Mouse (Mus musculus): ENCODE data around the gene Svopl.

Gene Svopl

DNA sequence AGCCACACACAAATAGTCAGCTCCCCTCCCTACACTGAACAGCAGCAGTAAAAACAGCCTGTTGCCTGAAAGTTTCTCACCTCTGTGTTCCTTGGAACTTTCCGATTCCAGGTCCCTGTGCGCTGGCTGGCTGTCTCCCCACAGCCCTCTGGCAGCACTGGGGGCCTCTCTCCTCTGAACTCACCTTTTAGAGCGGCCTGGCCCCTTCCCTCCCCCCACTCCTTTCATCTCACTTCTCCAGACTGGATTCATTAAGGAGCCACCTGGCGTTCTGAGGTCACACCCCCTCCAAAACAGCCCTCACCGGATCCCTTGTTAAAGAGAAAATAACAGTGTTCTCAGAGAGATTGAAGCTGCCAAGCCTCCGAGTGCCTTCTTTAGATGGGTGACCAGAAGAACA is at the start of gene Svopl:
Gene Svopl, minus strand, starts transcription at position 159 of the 400 bp plus-strand sequence.
- no peak for DNase-seq (ENCODE audit: low spot score in 2 of 2)

DNA sequence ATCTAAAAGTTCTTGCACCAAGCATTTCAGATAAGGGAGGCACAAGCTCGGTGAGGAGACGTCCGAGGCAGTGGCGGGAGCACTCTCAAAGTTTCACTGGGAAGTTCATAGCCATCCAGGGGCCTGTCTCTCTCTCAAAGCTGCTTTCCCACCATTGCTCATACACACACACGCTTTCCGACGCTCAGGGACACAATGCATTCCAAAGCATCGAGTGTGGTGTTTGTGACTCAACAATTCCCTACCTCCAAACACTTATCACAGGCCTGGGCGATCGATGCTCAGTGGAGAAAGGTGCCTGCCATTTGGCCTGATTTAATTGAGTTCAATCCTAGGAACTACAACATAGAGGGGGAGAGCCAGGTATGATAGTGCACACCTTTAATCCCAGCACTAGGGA is 47.9 kb upstream of the Svopl start:
- DNase-seq (ENCODE audit: low spot score in 2 of 2): no peak

DNA sequence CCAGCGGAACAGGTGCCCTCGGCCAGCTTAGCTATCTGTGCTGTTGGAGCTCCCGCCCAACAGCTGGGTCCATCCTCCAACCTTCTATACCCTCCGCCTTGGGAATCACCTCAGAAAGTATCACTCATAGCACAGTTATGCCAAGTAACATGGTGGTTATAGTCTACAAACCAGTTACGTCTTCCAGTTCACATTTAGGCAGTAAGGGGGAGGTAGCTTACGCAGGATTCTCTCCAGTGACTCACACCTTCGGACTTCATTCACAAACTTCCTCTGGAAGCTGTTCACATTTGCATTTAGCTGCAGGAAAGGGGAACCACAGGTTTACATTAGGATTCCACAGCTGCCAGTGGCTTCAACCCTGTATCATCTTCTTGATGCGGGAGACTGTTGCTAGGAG is 45.7 kb upstream of the Svopl start:
- no peak for DNase-seq (ENCODE audit: low spot score in 2 of 2)

DNA sequence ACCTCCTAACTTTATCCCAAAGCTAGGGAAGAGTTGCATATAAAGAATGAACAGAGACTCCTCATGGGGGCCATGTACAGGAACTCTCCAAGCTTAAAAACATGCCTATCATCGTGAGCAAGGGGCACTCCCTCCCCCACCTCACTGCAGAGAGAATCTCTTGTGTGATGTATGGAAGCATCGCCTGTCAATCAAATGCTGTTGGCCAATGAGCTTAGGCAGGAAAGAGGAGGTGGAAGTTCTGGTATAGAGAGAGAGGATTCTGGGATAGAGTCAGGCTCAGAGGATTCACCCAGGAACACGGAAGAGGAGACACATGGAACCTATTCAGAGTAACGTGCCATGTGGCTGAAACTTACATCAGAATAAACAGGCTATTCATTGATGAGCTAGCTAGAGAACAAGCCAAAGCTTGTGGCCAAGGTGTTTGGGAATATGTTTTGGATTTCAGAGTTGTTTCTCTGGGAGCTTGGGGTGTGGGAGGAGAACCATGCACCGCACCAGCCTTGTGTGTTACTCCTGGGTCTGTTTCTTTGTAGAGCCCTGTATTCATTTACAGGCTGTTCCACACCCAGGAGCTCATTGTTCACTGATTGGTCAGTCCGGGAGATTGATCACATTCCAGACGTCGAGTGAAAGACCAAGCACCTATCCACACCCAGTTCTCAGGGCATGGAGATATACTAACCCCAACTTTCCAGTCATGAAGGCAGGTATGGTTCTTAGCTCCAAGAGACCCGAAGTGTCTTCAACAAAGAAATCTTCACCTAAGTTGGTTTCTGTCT is 40.6 kb upstream of the Svopl start:
- DNase-seq (ENCODE audit: low spot score in 2 of 2): no peak

DNA sequence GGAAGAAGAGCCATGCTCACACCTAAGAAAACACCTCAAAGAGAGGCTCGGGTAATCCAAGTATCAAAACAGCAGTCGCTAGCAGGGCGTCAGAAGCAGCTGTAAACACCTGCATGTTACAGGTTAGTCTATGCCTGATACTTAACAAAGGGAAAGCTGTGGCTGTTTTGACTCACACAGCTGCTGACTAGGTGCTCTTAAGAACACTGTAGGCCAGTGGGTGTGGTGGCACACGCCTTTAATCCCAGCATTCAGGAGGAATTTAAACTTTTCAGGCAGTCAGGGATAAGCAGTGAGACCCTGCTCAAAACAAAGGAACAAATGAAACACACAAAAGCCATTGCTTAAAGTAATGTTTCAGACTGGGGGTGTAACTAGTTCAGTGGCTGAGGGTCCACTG is 36.4 kb upstream of the Svopl start:
- no peak for DNase-seq (ENCODE audit: low spot score in 2 of 2)

DNA sequence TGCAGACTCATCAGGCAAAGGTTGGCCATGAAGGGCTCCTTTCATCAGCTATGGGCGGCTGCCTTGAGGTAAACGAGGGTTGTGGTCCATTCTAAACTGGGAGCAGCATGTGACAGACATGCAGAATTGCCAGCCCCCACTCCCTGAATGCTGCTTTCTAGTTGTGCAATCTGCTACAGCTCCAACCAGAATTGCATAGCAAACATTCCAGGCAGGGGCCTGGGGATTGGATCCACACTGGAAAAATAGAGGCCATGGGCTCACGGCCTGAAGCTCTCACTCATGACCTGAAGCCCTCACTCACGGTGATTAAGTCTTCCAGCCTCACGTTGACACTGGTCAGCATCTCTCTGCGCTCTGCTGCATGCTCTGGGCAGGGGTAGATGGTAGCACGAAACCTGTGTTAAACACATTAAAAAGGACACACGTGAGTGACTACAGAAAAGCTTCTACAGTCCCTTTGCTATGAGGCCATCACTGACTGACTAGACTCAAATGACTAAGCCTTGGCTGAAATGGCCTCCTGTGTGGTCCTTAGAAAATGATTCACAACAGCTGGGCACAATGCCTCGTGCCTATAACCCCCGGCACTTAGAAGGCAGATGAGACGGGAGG is 35.0 kb upstream of the Svopl start:
- DNase-seq (ENCODE audit: low spot score in 2 of 2): no peak

DNA sequence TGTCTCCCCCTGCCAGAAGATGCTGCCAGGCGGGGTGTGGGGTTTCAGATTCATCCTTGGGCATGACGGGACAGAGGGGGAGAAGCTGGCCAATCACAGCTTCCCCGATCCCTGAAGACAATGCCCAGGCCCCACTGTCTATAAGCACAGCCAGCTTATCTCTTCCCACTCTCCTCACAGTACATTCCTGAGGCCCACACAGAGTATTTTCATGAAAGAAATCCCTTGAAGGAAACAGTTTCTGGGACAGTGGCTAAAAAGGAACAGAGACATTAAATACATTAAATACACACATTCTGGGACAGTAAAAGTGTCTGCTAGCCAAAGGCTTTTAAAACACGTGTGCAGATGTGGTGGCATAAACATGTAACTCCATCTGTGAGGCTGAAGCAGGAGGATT is 33.6 kb upstream of the Svopl start:
- no peak for DNase-seq (ENCODE audit: low spot score in 2 of 2)

DNA sequence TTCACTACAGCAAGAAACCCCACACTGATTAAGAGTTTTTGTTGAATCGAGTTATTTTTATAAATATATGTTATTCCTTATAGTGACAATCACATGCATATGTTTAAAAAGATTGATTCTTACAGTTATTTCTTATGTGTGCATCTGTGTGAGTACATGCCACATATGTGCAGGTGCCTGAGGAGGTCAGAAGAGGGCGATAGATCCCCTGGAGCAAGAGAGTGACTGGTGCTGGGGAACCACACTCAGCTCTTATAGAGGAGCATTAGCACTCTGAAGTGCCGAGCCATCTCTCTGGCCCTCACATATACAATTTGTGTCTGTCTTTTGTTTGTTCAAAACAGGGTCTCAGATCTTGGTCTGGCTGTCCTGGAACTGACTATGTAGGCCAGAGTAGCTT is 26.8 kb upstream of the Svopl start:
- no peak for DNase-seq (ENCODE audit: low spot score in 2 of 2)

DNA sequence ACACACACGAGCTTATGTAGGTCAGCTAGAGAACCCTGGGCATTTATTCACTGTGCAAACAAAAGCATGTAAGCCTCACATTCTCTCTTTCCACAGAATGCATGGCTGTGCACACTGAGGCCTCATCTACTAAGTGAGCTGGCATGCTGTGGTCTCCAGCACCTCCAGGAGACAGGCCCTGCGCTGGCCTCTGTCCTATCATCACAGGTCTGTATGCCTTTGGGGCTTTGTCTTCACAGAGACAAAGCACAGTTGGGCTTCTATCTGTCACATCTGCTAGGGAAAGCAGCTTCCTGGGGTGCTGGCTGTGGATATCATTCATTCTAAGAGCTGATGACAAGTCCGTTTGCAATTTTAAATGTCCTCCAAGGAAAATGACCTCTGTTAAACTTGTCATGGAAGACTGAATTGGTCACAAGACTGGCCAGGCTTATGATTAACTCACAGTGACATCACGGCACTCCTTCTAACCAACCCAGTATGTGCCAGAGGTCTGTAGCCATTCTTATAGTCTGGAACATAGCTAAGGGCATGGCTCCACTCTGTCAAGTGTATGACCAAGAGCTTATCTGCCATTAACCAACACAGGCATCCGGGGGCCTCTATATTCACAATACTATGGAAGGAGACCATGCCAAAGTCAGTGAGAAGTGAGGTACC is 25.5 kb upstream of the Svopl start:
- no peak for DNase-seq (ENCODE audit: low spot score in 2 of 2)

DNA sequence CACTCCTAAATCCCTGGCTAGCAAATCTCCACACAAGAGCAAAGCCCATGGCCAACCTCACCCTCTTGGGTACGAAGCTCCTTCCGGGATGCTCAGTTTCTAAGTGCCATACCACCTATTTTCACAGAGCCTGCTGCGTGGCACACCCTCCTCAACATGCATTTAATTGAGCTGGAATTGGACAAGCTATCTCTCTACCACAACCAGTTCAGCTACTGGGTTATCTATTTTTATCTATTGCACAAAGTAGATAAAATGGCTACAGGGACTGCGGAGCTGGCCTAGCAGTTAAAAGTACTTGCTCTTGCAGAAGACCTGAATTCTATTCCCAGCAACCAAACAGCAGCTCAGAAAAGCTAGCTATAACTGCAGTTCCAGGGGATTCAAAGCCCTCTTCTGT is 24.5 kb upstream of the Svopl start:
- DNase-seq (ENCODE audit: low spot score in 2 of 2): no peak

DNA sequence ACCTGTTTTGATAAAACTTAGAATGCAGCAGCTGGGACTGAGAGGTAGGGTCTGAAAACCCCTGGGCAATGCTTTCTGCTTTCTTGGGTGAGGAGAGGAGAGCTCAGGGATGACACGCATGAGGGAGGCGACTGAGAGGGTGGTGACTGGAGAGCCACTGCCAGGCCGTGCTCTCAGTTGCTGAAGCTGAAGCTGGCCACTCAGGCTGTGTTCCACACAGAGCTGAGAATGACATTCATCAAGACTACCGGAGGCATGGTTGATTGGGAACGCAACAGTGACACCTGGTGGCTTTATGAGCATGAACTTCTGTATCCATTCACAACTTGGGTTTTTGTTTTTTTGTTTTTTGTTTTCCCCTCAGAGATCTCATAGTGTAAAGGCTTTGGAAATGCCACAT is 19.4 kb upstream of the Svopl start:
- peak in 1 of 2 experiments; percentile 58 for DNase-seq (ENCODE audit: low spot score in 2 of 2)

DNA sequence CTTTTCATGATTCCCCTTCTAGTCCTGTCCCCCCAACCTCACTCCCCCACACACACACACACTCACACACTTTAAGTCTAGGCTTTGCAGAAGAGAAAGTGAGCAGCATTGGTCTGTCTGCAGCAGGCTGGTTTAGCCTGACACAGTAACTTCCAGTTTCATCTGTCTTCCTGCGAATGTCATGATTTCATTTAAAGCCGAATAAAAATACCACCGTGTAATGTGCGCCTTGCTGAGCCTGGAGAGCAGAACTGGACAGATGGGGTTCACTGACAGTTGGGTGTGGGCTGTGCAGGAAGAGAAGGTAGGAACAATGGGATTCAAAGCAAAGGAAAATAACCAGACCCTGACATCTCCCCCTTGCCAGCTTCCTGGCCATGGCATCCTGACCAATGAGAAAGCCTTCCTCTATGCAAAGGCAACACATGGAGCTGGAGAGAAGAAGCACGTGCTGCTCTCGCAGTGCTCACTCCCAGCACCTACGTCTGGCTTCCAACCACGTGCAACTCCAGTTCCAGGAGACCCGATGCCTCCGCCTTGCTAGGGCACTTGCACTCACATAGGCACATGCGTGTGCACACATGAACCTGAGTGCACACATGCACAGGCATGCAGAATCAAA is 18.8 kb upstream of the Svopl start:
- DNase-seq (ENCODE audit: low spot score in 2 of 2): no peak

DNA sequence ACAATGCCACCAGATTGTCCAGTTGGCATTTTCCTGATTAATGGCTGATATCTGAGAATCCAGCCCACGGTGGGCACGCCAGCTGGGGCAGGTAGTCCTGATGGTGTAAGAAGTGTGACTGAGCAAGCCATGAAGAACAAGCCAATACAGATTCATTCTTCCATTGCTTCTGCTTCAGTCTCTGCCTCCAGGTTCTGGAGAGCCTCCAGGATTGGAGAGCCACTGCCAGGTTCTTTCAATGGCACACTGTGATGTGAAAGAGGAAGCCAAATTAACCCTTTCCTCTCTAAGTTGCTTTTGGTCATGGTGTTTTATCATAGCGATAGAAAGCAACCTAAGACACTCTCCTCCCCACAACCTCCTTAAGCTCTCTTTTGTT is 18.3 kb upstream of the Svopl start:
- DNase-seq (ENCODE audit: low spot score in 2 of 2): no peak

DNA sequence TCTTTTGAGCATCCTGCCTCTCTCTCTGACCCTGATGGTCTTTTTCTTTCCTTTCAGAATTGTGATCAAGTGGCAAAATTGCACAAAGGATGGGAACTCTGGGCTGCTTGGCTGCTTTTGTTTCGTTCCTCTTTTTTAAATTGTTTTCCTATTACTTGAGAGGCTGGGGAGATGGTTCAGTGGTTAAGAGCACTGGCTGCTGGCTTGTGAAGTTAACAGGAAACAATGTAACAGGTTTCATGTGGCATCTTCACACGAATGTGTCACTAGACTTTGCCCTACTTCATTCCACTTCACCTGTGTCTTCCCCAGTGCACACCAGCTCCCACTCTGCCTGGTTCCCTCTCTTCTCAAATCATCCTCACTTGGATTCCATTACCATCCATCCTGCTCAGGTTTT is 17.8 kb upstream of the Svopl start:
- DNase-seq (ENCODE audit: low spot score in 2 of 2): no peak

DNA sequence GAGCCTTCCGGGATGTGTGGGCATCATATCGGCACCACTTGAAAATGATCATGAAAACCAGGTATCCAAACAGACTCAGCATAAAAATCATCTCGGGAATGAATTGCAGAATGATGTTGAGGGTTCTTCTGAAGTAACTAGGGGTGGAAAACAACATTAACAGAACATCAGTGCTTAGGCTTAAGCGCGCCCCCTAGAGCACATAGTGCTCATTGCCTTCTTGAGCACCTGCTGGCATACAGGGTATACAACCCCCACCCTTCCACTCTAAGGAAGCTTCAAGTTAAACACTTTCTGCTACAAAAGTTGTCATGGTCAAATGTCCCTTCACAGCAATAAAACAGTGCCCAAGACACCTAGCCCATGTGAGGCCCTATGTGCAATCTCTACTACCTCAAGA is 12.0 kb upstream of the Svopl start:
- peak in 1 of 2 experiments; percentile 31 for DNase-seq (ENCODE audit: low spot score in 2 of 2)

DNA sequence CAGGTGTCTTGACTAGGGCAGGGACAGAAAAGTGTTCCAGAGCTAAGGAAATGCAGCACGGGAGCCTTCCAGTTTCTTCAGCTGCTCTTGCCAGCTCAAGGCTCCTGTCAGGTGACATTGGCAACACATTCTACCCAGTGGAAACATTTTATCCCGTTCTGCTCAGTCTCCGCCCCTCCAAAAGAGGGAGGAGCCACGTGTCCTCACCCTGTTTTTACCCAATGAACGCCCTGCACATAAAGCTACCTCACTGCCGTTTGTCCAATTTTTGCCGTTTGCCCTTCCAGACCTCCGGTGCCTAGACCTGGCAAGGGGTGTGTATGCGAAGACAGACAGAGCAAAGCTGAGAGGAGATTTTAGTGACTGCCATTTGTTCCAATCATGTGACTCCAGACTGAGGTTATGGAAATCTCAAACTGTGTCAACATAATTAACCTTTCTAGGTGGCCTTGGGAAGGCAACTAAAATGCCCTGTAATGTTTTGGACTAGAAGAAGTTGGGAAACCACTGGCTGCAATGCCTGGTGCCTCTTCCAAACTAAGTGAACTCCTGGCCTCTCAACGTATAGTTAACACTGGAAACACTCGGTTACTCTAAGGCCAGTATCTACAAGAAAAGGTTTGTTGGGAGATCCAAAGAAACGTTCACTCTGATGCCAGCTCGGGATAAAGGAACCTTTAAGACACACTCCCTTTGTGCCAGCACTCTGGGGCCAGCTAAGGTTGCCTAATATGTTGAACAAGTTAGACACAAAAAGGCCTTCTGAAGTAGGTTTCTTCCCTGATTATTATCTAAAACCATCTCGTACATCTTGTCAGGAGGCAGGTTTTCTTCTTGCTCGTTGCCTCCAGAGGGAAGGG is 8.9 kb upstream of the Svopl start:
- DNase-seq (ENCODE audit: low spot score in 2 of 2): no peak

DNA sequence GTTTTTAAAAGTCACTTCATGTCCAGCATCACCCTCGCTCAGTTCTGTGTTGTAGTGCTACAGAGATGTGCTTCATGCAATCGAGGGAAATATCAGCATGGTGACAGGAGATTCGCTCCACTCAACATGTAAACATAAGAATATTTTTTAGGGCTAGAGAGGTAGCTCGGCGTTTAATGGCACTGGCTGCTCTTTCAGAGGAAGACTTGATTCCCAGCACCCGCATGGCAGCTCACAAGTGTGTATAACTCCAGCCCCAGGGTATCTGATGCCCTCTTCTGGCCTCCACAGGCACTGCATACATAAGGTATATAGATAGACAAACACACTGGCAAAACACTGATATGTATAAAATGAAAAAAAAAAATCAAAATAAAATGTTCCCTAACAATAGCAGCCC is 2.8 kb upstream of the Svopl start:
- DNase-seq (ENCODE audit: low spot score in 2 of 2): peak in 1 of 2 experiments; percentile 23

DNA sequence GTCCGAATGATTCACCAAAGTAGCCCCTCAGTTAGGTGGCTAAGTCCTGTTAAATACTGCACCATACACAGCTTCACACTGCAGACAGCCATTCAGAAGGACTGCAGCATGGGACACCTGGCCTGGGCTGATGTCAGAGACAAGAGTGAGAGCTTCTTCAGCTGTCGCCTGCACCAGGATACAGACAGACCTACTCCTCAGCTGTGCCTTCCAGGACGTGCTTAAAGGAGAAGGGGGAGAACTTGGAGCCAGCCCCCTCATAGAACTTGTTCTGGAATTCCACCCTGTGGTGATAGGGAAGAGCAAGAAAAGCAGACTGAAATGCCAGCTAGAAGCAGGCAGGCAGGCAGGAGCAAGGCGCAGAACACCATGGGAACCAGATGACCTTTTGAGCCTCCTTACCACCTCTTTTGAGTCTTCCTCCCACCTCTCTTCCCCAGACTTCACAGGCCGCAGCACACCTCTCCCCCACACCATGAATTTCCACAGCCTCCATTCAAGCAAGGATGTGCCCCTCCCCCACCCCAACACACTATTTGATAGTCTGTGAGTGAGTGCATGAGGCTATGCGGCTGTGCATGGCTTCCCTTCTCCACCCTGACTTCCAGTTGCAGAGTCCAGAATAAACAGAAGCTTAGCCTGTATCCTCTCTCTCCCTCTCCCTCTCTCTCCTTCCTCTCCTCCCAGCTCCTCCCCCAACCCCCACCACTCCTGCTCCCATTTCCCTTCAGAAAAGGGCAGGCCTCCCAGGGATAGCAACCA is 2.2 kb upstream of the Svopl start:
- DNase-seq (ENCODE audit: low spot score in 2 of 2): peak in 1 of 2 experiments; percentile 28

DNA sequence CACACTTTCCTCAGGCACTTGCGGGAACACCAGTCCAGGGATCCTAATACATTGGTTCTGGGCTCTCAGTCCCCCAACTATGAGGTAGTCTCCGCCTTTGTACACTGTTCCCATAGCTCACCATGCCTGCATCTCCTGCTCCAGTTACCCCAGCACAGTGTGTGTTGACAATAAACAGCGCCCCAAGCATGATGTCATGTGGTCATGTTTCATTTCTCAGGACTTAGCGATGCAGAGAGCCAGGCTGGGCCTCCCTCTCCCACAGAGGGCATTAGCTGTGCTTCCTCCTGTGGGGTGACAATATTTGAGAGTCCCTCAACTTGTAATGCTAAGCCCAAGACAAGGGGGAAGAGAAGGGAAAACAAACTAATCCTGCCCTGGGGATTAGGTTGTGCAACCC is 1.2 kb upstream of the Svopl start:
- DNase-seq (ENCODE audit: low spot score in 2 of 2): peak in 1 of 2 experiments; percentile 27

DNA sequence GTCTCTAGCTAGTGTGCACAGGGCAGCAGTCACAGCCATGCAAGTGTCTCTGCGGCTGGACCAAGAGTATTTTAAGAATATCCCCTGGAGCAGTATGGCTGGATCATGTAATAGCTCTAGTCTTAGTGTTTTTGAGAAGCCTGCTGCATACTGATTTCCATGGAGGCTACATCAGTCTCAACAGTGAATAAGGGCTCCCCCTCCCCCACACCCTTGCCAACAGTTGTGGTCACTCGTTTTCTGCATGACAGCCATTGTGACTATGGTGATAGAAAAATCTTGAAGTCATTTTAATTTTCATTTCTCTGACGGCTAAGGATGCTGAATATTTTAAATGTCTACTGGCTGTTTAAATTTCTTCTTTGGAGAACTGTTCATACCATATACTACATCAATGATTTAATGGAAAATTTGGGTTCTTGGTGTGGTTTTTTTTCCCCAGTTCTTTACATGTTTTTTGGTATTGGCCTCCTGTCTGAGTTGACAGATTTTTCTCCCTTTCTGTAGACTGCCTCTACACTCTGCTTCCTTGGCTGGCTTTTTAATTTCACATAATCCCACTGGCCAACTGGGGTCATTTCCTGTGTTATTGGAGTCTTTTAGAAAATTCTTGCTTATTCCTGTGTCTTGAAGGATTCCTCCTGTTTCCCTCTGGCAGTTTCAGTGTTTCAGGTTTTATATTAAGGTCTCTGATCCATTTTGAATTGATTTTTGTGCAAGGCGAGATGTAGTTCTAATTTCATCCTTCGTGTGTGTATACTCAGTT is 13.8 kb downstream of the Svopl start:
- DNase-seq (ENCODE audit: low spot score in 2 of 2): no peak

All from spleen, postnatal 10 days (tissue).